Mouse (Mus musculus) R1 (cell line): ENCODE measurements around the gene Ctps.
"Not testable (repeated sequence)": the region's sequence is repeated elsewhere in the genome, so short reads cannot be mapped to it uniquely, and the experiment has no call there.

ENCODE experiments used
- DNase-seq: peaks from one replicate; pipeline ENCODE4 v3.0.0-alpha.2; 2018; ENCODE audit warnings: low read depth, low spot score

Gene Ctps

GRCm38 (mm10) chr4:120569486-120570437 lies at the start of gene Ctps:
Ctps (minus strand) TSS chr4:120570276.
- DNase-seq = peak; percentile 93

- peak; percentile 55 for DNase-seq
Observed at GRCm38 (mm10) chr4:120616199-120617025, 46.3 kb upstream of the Ctps start.

GRCm38 (mm10) chr4:120615528-120616081 lies 45.5 kb upstream of the Ctps start:
- peak; percentile 73 for DNase-seq

- DNase-seq = no peak
Observed at GRCm38 (mm10) chr4:120614644-120615043, 44.6 kb upstream of the Ctps start.

- DNase-seq = no peak
Observed at GRCm38 (mm10) chr4:120613691-120614329, 43.7 kb upstream of the Ctps start.

GRCm38 (mm10) chr4:120612304-120613080 lies 42.4 kb upstream of the Ctps start:
- peak; percentile 63 for DNase-seq

GRCm38 (mm10) chr4:120611005-120611404 lies 40.9 kb upstream of the Ctps start:
- DNase-seq = peak; percentile 37

GRCm38 (mm10) chr4:120606941-120607340 lies 36.9 kb upstream of the Ctps start:
- DNase-seq = no peak

GRCm38 (mm10) chr4:120602669-120603068 lies 32.6 kb upstream of the Ctps start:
- DNase-seq = no peak

GRCm38 (mm10) chr4:120601774-120602173 lies 31.7 kb upstream of the Ctps start:
- no peak for DNase-seq

- DNase-seq = no peak
Observed at GRCm38 (mm10) chr4:120598922-120599321, 28.8 kb upstream of the Ctps start.

- DNase-seq = not testable (repeated sequence)
Observed at GRCm38 (mm10) chr4:120596210-120596609, 26.1 kb upstream of the Ctps start.

- DNase-seq = no peak
Observed at GRCm38 (mm10) chr4:120590973-120591372, 20.9 kb upstream of the Ctps start.

- DNase-seq = peak; percentile 53
Observed at GRCm38 (mm10) chr4:120589815-120590422, 19.8 kb upstream of the Ctps start.

- DNase-seq = no peak
Observed at GRCm38 (mm10) chr4:120589070-120589469, 19.0 kb upstream of the Ctps start.

GRCm38 (mm10) chr4:120588445-120588844 lies 18.4 kb upstream of the Ctps start, which contains the start of gene Gm8439:
Gm8439 (plus strand) TSS chr4:120588745.
- no peak for DNase-seq

- DNase-seq = no peak
Observed at GRCm38 (mm10) chr4:120586986-120587385, 16.9 kb upstream of the Ctps start.

GRCm38 (mm10) chr4:120581711-120582110 lies 11.6 kb upstream of the Ctps start:
- no peak for DNase-seq

GRCm38 (mm10) chr4:120580894-120581293 lies 10.8 kb upstream of the Ctps start:
- DNase-seq = no peak

- DNase-seq = no peak
Observed at GRCm38 (mm10) chr4:120571691-120572090, 1.6 kb upstream of the Ctps start.
